Mouse (Mus musculus) T-cell, adult 66 days (primary cell): ENCODE results near the gene Ccdc86. TPM values are rescaled to one million over a fixed set of nuclear protein-coding genes. Genes with fewer than 3 reads are reported as not detected.

ENCODE experiments used
- total RNA-seq, 2 experiments: library from RNA; stranded (reverse); gene quantifications; 3 replicates in 1 of 2; 4 replicates in 1 of 2; pipeline ENCODE4 v1.2.4; 2023

The Ccdc86 gene
- total RNA-seq = 10 to 100 TPM; 29.1 to 30.6 TPM

DNA sequence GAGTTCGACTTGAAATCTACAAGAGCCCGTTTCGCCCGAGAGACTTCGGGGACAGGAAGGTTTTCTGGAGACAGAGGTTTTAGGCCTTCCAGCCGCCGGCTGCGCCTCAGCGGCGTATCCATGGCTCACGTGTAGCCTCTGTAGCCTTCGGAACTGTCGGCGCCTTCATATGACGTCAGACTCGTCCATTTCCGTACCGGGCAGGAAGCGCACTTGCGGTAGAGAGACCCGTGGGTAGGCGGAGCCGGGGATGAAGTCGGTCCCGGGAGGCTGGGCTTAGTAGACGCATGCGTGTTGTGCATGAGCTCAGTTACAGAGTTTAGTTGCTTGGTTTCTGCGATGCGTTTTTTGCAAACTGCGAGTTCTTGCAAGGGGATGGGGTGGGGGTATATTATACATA is at the start of gene Ccdc86:
TSS of gene Ccdc86 (minus strand) at position 155 of the 400 bp plus-strand sequence.

DNA sequence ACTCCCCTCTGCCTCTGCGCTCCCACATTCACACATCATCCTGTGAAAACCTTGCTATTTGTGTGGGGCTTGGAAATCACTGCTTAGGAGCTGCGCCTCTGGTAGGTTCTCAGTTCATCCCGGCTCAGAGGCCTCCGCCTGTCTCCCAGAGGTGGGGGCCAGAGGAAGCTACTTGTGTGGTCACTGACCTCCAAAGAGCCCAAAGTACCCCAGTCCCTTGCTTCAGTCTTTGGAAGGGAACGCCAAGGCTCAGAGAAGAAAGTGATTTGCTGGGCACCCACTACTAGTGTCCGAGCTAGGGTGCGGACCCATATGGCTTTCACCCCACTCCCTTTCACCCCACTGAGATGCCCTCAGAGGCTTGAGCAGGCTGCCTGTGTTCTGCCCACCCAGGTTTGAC is 44.1 kb upstream of the Ccdc86 start, which contains the start of gene Ms4a15:
TSS of gene Ms4a15 (minus strand) at position 101 of the 400 bp plus-strand sequence.

DNA sequence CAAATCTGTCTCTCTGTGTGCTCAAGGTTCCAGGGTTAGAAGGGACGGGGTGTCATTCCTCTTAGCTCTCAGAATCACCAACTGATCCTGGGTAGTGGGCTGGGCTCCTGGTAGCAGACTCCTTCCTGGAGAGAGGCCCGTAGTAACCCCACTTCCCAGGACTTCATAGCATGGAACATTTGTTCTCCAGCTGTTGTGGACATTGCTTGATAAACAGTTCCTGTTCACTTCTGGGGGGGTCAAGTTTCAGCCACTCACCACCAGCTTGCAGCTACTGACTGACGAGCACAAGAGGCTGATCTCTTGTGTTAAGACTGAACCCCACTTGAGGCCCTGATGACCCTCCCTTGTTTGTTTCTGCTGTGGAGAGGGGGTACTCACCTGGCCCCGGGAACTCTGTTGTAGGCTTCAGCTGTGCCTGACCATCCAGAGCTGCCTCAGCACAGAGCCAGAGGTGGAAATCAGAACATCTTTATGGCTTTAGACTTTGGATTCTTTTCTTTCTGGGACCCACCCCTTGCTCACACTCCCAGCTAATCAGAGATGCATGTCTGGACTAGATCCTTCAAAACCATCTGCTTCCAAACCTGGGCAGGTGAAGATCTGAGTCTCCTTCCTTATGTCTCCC is 25.3 kb upstream of the Ccdc86 start, which contains the start of gene Ms4a10:
TSS of gene Ms4a10 (minus strand) at position 433 of the 628 bp plus-strand sequence.

DNA sequence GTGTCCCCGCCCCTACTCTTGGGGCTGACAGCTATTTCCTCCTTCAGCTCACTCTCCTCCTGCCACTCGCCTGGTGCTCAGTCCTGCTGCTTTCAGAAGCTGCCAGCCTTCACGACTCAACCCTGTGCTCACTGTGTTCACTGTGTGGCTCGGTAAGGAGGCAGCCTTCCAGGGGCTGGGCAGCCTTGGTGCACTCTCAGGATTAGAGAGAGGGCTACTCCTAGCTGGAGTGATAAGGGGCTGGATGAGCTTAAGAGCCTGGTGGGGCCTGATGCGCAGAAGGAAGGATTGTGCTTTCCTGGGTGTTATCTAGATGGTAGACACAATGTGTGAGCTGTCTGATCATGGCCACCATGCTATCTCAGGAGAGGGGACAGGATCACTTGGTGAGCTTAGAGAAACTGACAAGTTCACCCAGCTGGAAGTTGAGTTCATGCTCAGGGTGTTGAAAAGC is 11.9 kb downstream of the Ccdc86 start, which contains the start of gene Ptgdr2:
TSS of gene Ptgdr2 (plus strand) at position 51 of the 454 bp plus-strand sequence.

DNA sequence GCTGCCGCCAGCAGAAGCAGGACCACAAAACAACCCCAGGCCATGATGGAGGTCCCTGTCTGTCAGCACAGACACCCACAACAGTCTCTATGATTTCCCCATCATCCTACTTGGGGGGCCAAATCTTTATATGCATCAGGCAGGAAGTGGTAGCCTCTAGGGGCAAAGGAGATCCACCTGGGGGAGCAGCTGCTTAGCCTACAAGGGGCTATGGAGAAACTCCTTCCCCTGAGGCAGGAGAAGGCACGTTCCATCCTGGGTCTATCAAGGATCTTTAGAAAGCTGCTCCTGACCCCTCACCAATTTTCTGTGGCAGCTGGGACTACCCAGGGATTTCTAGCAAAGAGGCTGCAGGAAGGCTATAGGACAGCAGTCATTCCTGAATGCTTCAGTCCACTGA is 28.5 kb downstream of the Ccdc86 start, which contains the start of gene Zp1:
TSS of gene Zp1 (minus strand) at position 101 of the 400 bp plus-strand sequence.

DNA sequence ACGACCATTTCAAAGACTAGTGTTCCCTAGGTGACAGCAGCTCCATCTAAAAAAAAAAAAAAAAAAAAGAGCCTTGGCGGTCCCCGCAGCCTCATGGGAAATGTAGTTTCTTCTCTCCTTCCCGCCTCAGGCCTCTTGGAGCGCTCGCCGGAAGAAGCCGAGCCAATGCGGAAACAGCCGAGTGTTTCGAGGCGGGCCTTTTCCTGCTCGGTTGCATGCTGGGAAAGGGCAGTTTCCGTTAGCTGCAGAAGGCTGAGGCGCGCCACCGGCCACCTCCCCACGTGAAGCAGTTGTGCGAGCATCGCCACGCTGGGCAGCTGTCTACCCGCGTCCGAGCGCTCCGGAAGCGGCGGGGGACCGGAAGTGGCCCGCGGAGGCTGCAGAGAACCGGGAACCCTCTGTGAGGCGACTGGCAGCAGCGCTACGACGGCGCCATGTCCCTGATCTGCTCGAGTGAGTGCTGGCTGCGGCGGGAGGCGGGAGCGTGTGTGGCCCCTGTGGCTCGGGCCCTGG is 54.0 kb downstream of the Ccdc86 start, which contains the start of gene Prpf19:
TSS of gene Prpf19 (plus strand) at position 216 of the 513 bp plus-strand sequence.

Other genes starting within 250 kb of the Ccdc86 start
- 100 to 1,000 TPM; 290 to 296 TPM for gene Cd5, start 210.3 kb downstream of the Ccdc86 start, total RNA-seq
- 100 to 1,000 TPM; 253 to 276 TPM for gene Cd6, start 119.2 kb downstream of the Ccdc86 start, total RNA-seq
- gene Slc15a3, start 109.5 kb downstream of the Ccdc86 start, total RNA-seq = 1 to 10 TPM in 1 of 2 experiments, under 1 TPM in 1; 0.83 to 2.0 TPM
- 1 to 10 TPM in 1 of 2 experiments, under 1 TPM in 1; 0.79 to 1.2 TPM for gene Tmem132a, start 79.3 kb downstream of the Ccdc86 start, total RNA-seq
- gene Tmem109, start 67.3 kb downstream of the Ccdc86 start, total RNA-seq = 10 to 100 TPM; 26.0 to 26.4 TPM
- 100 to 1,000 TPM; 104 to 135 TPM for gene Prpf19, start 54.0 kb downstream of the Ccdc86 start, total RNA-seq
- not detected for gene Zp1, start 28.6 kb downstream of the Ccdc86 start, total RNA-seq
- under 1 TPM in 1 of 2 experiments, not detected in 1; 0.36 TPM for gene Ptgdr2, start 12.1 kb downstream of the Ccdc86 start, total RNA-seq
- gene Ms4a10, start 25.4 kb upstream of the Ccdc86 start, total RNA-seq = not detected
- gene Ms4a15, start 44.0 kb upstream of the Ccdc86 start, total RNA-seq = not detected
- gene Ms4a18, start 68.8 kb upstream of the Ccdc86 start, total RNA-seq = not detected
- gene Ms4a8a, start 131.8 kb upstream of the Ccdc86 start, total RNA-seq = 1 to 10 TPM; 1.5 to 1.7 TPM
- gene 1700017D01Rik, start 181.6 kb upstream of the Ccdc86 start, total RNA-seq = not detected
- not detected for gene 1700025F22Rik, start 216.1 kb upstream of the Ccdc86 start, total RNA-seq
- gene Ms4a13, start 247.5 kb upstream of the Ccdc86 start, total RNA-seq = not detected